Mouse (Mus musculus) brain, embryonic 18.5 days (tissue): Measurements from ENCODE around the gene Coq8b.

ENCODE experiments used
- DNase-seq: peaks from one replicate; pipeline ENCODE4 v3.0.0-alpha.2; 2012; ENCODE audit warnings: low read depth, low spot score

The Coq8b gene

GRCm38 (mm10) chr7:27232781-27233281 is at the start of gene Coq8b:
Coq8b (plus strand) TSS chr7:27233023.
- peak; percentile 88 for DNase-seq

GRCm38 (mm10) chr7:27184964-27185363 is 47.9 kb upstream of the Coq8b start:
- no peak for DNase-seq

- no peak for DNase-seq
These were observed 46.8 kb upstream of the Coq8b start for GRCm38 (mm10) chr7:27185986-27186385.

- no peak for DNase-seq
These were observed 43.4 kb upstream of the Coq8b start for GRCm38 (mm10) chr7:27189271-27189931.

DNA sequence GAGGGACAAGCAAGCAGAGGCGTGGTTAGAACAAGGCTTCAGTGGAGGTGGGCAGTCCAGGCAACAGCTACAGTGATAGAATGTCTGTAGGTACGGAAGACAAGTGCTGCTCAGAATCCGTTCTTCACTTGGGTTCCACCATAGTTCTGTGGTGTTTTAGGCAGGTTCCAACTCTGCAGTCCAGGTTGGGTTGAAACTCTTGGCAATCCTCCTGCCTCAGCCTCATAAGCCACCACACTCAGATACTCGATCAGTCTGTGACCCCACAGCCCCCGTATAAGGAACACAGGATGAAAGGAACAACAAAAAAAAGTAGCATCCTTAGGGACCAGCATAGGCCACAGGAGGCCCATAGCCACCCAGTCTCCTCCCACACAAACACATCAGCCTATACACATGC is 40.4 kb upstream of the Coq8b start:
- no peak for DNase-seq

- no peak for DNase-seq
These were observed 39.1 kb upstream of the Coq8b start for GRCm38 (mm10) chr7:27193731-27194130.

DNA sequence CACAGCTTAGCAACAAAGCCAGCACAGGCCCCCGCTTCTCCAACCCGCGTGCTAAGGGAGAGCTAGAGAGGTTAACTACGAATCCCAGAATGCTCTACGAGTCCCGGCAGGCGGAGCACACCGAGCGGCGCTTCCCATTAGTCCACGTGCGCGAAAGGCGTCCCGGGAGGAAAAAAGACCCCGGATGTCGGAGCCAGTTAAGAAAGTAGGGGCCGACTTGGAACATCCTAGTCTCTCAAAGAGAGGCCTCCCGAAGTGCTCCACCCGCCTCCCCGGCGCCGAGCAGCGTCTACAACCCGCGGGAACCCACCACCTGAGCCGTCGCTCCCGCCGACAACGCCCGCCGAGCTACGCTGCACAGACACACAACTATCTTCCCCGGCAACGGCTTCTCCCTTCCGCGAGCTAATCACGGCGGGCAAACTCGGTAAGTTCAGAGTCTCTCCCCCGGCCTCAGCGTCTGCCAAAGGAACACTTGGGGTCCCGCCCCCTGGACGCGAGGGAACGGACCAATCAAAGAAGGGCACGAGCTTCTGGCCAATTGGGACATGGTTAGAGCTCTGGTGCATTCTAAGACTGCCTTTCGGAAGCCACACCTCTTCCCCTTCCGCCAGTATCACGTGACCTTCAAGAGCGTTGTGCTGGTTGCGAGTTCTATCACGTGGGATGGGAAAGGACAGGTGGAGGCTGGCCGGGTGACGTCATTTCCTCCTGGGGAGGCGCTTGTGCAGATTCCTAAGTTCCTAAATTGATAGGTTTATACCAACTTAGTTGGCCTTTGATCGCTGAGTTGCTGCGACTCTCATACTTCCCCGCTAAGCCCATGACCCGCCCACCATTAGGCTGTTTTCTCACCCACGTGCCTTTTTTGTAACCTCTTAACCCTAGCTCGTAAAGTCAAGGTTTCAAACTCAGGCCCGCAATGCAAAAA is 36.9 kb upstream of the Coq8b start, which contains the start of the genes BC024978 and Snrpa:
Gene BC024978 (plus strand): TSS at position 101 of the 931 bp plus-strand sequence.
Gene Snrpa (minus strand): TSS at position 591 of the 931 bp plus-strand sequence.
- DNase-seq, result peak; percentile 100

GRCm38 (mm10) chr7:27197136-27197535 is 35.7 kb upstream of the Coq8b start:
- DNase-seq, result no peak

- DNase-seq, result no peak
These were observed 35.2 kb upstream of the Coq8b start for GRCm38 (mm10) chr7:27197634-27198033.

DNA sequence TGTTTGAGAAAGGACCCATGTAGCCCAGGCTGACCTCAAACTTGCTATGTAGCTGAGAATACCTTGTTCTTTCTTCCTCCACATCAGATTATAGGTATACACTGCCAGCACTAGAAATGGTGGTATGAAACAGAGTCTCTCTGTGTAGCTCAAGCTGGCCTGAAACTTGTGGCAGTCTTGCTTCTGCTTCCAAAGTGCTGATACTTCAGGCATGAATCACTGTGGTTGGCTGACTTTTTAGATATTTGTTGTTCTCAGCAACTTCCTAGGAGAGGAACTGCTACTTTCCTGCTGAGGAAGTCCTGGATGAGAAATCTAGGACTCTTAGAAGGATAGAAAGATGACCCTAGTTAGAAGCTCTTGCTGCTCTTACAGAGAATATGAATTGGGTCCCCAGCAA is 34.5 kb upstream of the Coq8b start:
- no peak for DNase-seq

- no peak for DNase-seq
These were observed 34.0 kb upstream of the Coq8b start for GRCm38 (mm10) chr7:27198779-27199178.

GRCm38 (mm10) chr7:27203730-27204449 is 28.9 kb upstream of the Coq8b start:
- no peak for DNase-seq

DNA sequence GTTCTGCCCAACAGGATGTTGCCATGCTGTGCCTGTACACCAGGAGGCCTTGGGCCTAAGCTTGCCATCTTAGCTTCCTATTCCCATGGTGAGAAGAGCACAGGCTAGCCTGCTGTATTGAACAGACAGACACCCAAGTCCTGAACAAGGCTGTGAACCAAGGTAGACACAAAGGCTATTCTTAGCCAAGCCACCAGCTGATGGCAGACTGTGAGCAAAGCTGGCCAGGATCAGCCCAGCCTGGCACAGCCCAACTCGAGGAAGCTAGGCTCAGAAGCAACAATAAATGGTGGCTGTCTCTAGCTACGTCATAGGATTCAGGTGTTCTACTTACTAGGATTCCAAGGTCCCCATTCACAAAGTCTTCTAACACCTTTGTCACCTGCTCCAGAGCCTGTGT is 20.2 kb upstream of the Coq8b start:
- no peak for DNase-seq

GRCm38 (mm10) chr7:27218586-27218985 is 14.2 kb upstream of the Coq8b start:
- no peak for DNase-seq

- DNase-seq, result no peak
These were observed 12.9 kb upstream of the Coq8b start for GRCm38 (mm10) chr7:27219937-27220336.

GRCm38 (mm10) chr7:27221939-27222338 is 10.9 kb upstream of the Coq8b start:
- DNase-seq, result no peak

GRCm38 (mm10) chr7:27222538-27222937 is 10.3 kb upstream of the Coq8b start:
- DNase-seq, result no peak

- DNase-seq, result no peak
These were observed 7.8 kb upstream of the Coq8b start for GRCm38 (mm10) chr7:27224877-27225575.

DNA sequence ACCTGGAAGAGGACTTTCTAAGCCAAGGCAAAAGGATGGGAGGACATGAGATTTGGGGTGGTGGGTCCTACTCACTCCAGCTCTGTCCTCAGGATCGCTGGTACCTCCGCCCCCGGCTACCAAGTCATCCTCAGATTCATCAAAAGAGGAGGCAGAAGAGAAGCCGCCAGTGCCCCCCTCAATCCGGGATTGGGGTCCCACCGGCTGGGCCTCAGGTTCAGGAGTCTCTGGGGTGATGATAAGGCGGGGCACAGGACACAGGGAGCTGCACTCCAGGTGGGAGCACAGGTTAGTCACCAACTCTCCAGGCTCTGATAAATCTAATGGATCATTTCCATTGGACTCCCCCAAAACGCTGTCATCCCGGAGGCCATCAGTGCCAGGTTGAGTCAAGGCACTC is 5.5 kb upstream of the Coq8b start:
- DNase-seq, result no peak

GRCm38 (mm10) chr7:27227676-27228075 is 5.1 kb upstream of the Coq8b start:
- DNase-seq, result no peak

GRCm38 (mm10) chr7:27228281-27228821 is 4.5 kb upstream of the Coq8b start, which contains the start of gene Itpkc:
Itpkc (minus strand) TSS chr7:27228661.
- peak; percentile 82 for DNase-seq
